Mouse (Mus musculus) E14TG2a.4 (cell line): Measurements from ENCODE around the gene Dao.

ENCODE experiments used
- CTCF ChIP-seq: conservative IDR thresholded peaks from 2 replicates; pipeline ENCODE4 v1.5.1; 2014; ENCODE audit warnings: low read length
- NANOG ChIP-seq: IDR thresholded peaks from 2 replicates; pipeline ENCODE4 v1.6.1; 2014; ENCODE audit warnings: borderline replicate concordance, low read length, mixed read lengths
- POU5F1 ChIP-seq: IDR thresholded peaks from 2 replicates; pipeline ENCODE4 v1.6.1; 2014; ENCODE audit warnings: low read length, borderline replicate concordance

GRCm38 (mm10) chr5:113990593-113990992 lies 12.9 kb upstream of the Dao start:
- TF ChIP-seq CTCF: no peak
- TF ChIP-seq POU5F1: no peak
- no peak for TF ChIP-seq NANOG
